Mouse (Mus musculus): ENCODE data around the gene E130308A19Rik. TPM values are rescaled to one million over a fixed set of nuclear protein-coding genes. Genes with fewer than 3 reads are reported as not detected.

Gene E130308A19Rik
- polyA plus RNA-seq, 1 experiment from 2014 or later = 25.1 TPM

- Histone ChIP-seq H3K4me2 (replicated peaks) (no peak overlapping the region), H3K9me3 (no peaks in the 10 kb centered on the region), H3K4me3 (no peak overlapping the region), H3K4me1 (peaks cover 21% of the 10 kb centered on the region), H3K9ac (no peak overlapping the region), H3K27ac (no peak overlapping the region), H3K27me3 (no peaks in the 10 kb centered on the region), H3K36me3 (no peaks in the 10 kb centered on the region)
- ATAC-seq (ENCODE audit: low FRiP score, low read depth) = no peak
- WGBS = 53% methylated on average over 4 of the region's 4 CpGs
Observed at GRCm38 (mm10) chr4:59802792-59803191, 176.8 kb downstream of the E130308A19Rik start.

- Histone ChIP-seq H3K4me3 (no peak overlapping the region), H3K36me3 (no peaks in the 10 kb centered on the region), H3K9me3 (no peaks in the 10 kb centered on the region), H3K27me3 (no peaks in the 10 kb centered on the region), H3K4me1 (peaks cover 21% of the 10 kb centered on the region), H3K9ac (no peak overlapping the region), H3K4me2 (replicated peaks) (no peak overlapping the region), H3K27ac (no peak overlapping the region)
- no peak for ATAC-seq (ENCODE audit: low FRiP score, low read depth)
- WGBS = 82% methylated on average over 5 of the region's 5 CpGs
Observed at GRCm38 (mm10) chr4:59803358-59803757, 177.3 kb downstream of the E130308A19Rik start.

GRCm38 (mm10) chr4:59804754-59805153 lies 178.7 kb downstream of the E130308A19Rik start:
- Histone ChIP-seq H3K27me3 (no peaks in the 10 kb centered on the region), H3K9me3 (no peaks in the 10 kb centered on the region), H3K4me1 (peaks cover 21% of the 10 kb centered on the region), H3K4me2 (replicated peaks) (peak overlapping the region; percentile 99), H3K36me3 (no peaks in the 10 kb centered on the region), H3K9ac (no peak overlapping the region), H3K27ac (no peak overlapping the region), H3K4me3 (peak overlapping the region; percentile 95)
- no peak for ATAC-seq (ENCODE audit: low FRiP score, low read depth)
- WGBS = 69% methylated on average over 1 of the region's 1 CpGs

GRCm38 (mm10) chr4:59805181-59805967 lies 179.4 kb downstream of the E130308A19Rik start, which contains the start of gene Snx30:
Snx30 (plus strand) TSS chr4:59805840.
- Histone ChIP-seq H3K4me2 (replicated peaks) (peak within 1 kb of the TSS; percentile 99), H3K4me3 (peak within 1 kb of the TSS; percentile 95), H3K27me3 (no peaks in the 10 kb centered on the region), H3K36me3 (no peaks in the 10 kb centered on the region), H3K27ac (peak within 1 kb of the TSS; percentile 72; the same call in 1 of the 2 replicates), H3K9me3 (no peaks in the 10 kb centered on the region), H3K9ac (peak within 1 kb of the TSS; percentile 88), H3K4me1 (peaks cover 21% of the 10 kb centered on the region)
- ATAC-seq (ENCODE audit: low FRiP score, low read depth) = peak; percentile 93
- WGBS = 2% methylated on average over 40 of the region's 45 CpGs

GRCm38 (mm10) chr4:59805968-59806878 lies 180.2 kb downstream of the E130308A19Rik start:
- H3K4me3 ChIP-seq = peak overlapping the region; percentile 95
- peak overlapping the region; percentile 72; the same call in 1 of the 2 replicates for H3K27ac ChIP-seq
- no peaks in the 10 kb centered on the region for H3K36me3 ChIP-seq
- peaks cover 21% of the 10 kb centered on the region for H3K4me1 ChIP-seq
- H3K4me2 ChIP-seq (replicated peaks) = peak overlapping the region; percentile 99
- H3K9me3 ChIP-seq = no peaks in the 10 kb centered on the region
- WGBS = under 1% methylated on average over 49 of the region's 58 CpGs
- H3K9ac ChIP-seq = peak overlapping the region; percentile 88
- H3K27me3 ChIP-seq = no peaks in the 10 kb centered on the region
- peak; percentile 66 for ATAC-seq (ENCODE audit: low FRiP score, low read depth)

- Histone ChIP-seq H3K4me1 (peaks cover 21% of the 10 kb centered on the region), H3K4me2 (replicated peaks) (peak overlapping the region; percentile 99), H3K27me3 (no peaks in the 10 kb centered on the region), H3K36me3 (no peaks in the 10 kb centered on the region), H3K9ac (peak overlapping the region; percentile 88), H3K4me3 (peak overlapping the region; percentile 95), H3K9me3 (no peaks in the 10 kb centered on the region), H3K27ac (no peak overlapping the region)
- ATAC-seq (ENCODE audit: low FRiP score, low read depth) = no peak
- WGBS = 7% methylated on average over 9 of the region's 9 CpGs
Observed at GRCm38 (mm10) chr4:59806879-59807195, 180.8 kb downstream of the E130308A19Rik start.

- Histone ChIP-seq H3K27ac (no peak overlapping the region), H3K9me3 (no peaks in the 10 kb centered on the region), H3K4me3 (no peak overlapping the region), H3K4me1 (peaks cover 21% of the 10 kb centered on the region), H3K9ac (no peak overlapping the region), H3K36me3 (no peaks in the 10 kb centered on the region), H3K4me2 (replicated peaks) (no peak overlapping the region), H3K27me3 (no peaks in the 10 kb centered on the region)
- no peak for ATAC-seq (ENCODE audit: low FRiP score, low read depth)
- 74% methylated on average over 2 of the region's 2 CpGs for WGBS
Observed at GRCm38 (mm10) chr4:59807521-59807920, 181.5 kb downstream of the E130308A19Rik start.

GRCm38 (mm10) chr4:59808396-59808795 lies 182.4 kb downstream of the E130308A19Rik start:
- no peaks in the 10 kb centered on the region for H3K27me3 ChIP-seq
- no peaks in the 10 kb centered on the region for H3K9me3 ChIP-seq
- no peak overlapping the region for H3K27ac ChIP-seq
- no peak for ATAC-seq (ENCODE audit: low FRiP score, low read depth)
- H3K4me3 ChIP-seq = no peak overlapping the region
- H3K4me2 ChIP-seq (replicated peaks) = no peak overlapping the region
- H3K4me1 ChIP-seq = peaks cover 21% of the 10 kb centered on the region
- no peaks in the 10 kb centered on the region for H3K36me3 ChIP-seq
- WGBS = 78% methylated on average over 5 of the region's 5 CpGs
- H3K9ac ChIP-seq = no peak overlapping the region

Other genes with a start within 250 kb of the E130308A19Rik start
- gene Susd1, start 187.6 kb upstream of the E130308A19Rik start, polyA plus RNA-seq (2015; fragmentation: Nextera tagmentation; extraction: Ambion mirVana) = 1.8 and 2.1 TPM in 2 replicates
- gene Ptbp3, start 76.8 kb upstream of the E130308A19Rik start, polyA plus RNA-seq (2015; fragmentation: Nextera tagmentation; extraction: Ambion mirVana) = 37.4 and 40.4 TPM in 2 replicates
- gene Hsdl2, start 44.6 kb upstream of the E130308A19Rik start, polyA plus RNA-seq (2015; fragmentation: Nextera tagmentation; extraction: Ambion mirVana) = 25.2 and 25.8 TPM in 2 replicates
- gene Inip, start 175.4 kb downstream of the E130308A19Rik start, polyA plus RNA-seq (2015; fragmentation: Nextera tagmentation; extraction: Ambion mirVana) = 60.7 and 61.0 TPM in 2 replicates
- gene Snx30, start 179.6 kb downstream of the E130308A19Rik start, polyA plus RNA-seq (2015; fragmentation: Nextera tagmentation; extraction: Ambion mirVana) = 8.0 and 11.2 TPM in 2 replicates

Data from limb, embryonic 13.5 days (tissue).